Comparison of ENCODE assay signal across 8 mouse cellular contexts in the genomic region with DNA sequence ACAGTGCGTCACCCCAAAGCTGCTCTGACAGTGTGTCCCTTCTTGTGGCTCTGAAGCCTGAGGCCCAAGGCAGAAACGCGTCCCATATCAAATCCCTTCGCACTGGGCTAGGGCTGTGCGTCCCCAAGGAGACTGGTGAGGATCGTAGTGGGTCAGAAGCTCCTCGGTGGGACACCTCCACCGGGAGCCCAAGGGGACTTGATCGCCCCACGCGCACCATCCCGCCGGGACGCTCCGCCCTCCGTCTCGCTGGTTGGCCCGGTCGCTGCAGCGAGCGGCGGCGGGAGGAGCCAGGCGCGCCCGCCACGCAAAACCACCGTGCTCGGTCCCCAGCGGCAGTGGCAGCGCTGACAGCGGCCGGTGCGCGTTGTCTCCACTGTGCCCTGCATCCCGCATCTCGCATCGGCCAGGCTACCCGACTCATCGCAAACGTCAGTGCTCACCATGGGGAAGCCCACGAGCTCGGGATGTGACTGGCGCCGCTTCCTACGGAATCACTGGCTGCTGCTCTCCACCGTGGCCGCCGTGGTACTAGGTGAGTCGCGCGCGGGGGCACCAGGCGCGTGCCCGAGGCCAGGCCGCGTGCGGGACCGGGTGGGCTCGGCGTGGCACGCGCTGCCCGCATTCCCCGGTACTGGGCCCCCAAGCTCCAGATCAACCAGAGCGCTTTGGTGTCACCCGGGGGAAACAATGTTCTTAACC. TPM values are rescaled to one million over a fixed set of nuclear protein-coding genes. Genes with fewer than 3 reads are reported as not detected.
A peak's percentile ranks its signal among the peaks of the same experiment; 100 is the strongest.
DNase-seq lines count a peak whose midpoint lies in the region; ATAC-seq lines count a peak whose summit lies in the region.

A gene (plus strand): TSS at position 252 of the 702 bp plus-strand sequence.

- no peaks in the 10 kb centered on the region for H3K9me3 ChIP-seq in embryonic facial prominence, embryonic 14.5 days (ENCODE audit: control insufficient read depth, low read length)
- H3K9me3 ChIP-seq in heart, embryonic 13.5 days, result peaks cover 7% of the 10 kb centered on the region; the same call in 1 of the 2 replicates
- no peaks in the 10 kb centered on the region for H3K9me3 ChIP-seq in limb, embryonic 15.5 days
- no peaks in the 10 kb centered on the region for H3K9me3 ChIP-seq in midbrain, embryonic 15.5 days

- H3K4me3 ChIP-seq in embryonic facial prominence, embryonic 14.5 days (ENCODE audit: low read depth, low read length), result peak within 1 kb of the TSS; percentile 64
- peak within 1 kb of the TSS; percentile 68 for H3K4me3 ChIP-seq in heart, embryonic 13.5 days
- H3K4me3 ChIP-seq in limb, embryonic 15.5 days, result peak within 1 kb of the TSS; percentile 55
- peak within 1 kb of the TSS; percentile 57 for H3K4me3 ChIP-seq in midbrain, embryonic 15.5 days

- H3K4me1 ChIP-seq in embryonic facial prominence, embryonic 14.5 days (ENCODE audit: control insufficient read depth, insufficient read depth, low read length), result peaks cover 4% of the 10 kb centered on the region; the same call in 1 of the 2 replicates
- peaks cover 21% of the 10 kb centered on the region for H3K4me1 ChIP-seq in heart, embryonic 13.5 days
- peaks cover 11% of the 10 kb centered on the region for H3K4me1 ChIP-seq in limb, embryonic 15.5 days
- peaks cover 7% of the 10 kb centered on the region; the same call in 1 of the 2 replicates for H3K4me1 ChIP-seq in midbrain, embryonic 15.5 days

- peak within 1 kb of the TSS; percentile 58 for H3K9ac ChIP-seq in embryonic facial prominence, embryonic 14.5 days (ENCODE audit: low read depth, low read length)
- H3K9ac ChIP-seq in heart, embryonic 13.5 days, result peak within 1 kb of the TSS; percentile 77
- peak within 1 kb of the TSS; percentile 39; the same call in 1 of the 2 replicates for H3K9ac ChIP-seq in limb, embryonic 15.5 days
- H3K9ac ChIP-seq in midbrain, embryonic 15.5 days, result peak within 1 kb of the TSS; percentile 66

- DNase-seq in heart, adult 18-20 months, result peak; percentile 35 to 44
- DNase-seq in heart, postnatal 25 days (ENCODE audit: low spot score), result no peak
- peak; percentile 31 for DNase-seq in embryonic facial prominence, embryonic 14.5 days (ENCODE audit: low spot score)
- DNase-seq in kidney, postnatal 10 days, result peak; percentile 78
- DNase-seq in thymus, adult 18-20 months, result peak; percentile 4 to 5

- peaks cover 18% of the 10 kb centered on the region for H3K27me3 ChIP-seq in embryonic facial prominence, embryonic 14.5 days (replicated peaks; ENCODE audit: control insufficient read depth, insufficient read depth, low read length)
- peaks cover 52% of the 10 kb centered on the region for H3K27me3 ChIP-seq in heart, embryonic 13.5 days (replicated peaks)
- peaks cover 27% of the 10 kb centered on the region for H3K27me3 ChIP-seq in limb, embryonic 15.5 days
- H3K27me3 ChIP-seq in midbrain, embryonic 15.5 days (replicated peaks), result no peaks in the 10 kb centered on the region

- peak within 1 kb of the TSS; percentile 95 for H3K4me2 ChIP-seq in embryonic facial prominence, embryonic 14.5 days (ENCODE audit: low read depth, low read length)
- peak within 1 kb of the TSS; percentile 97 for H3K4me2 ChIP-seq in heart, embryonic 13.5 days
- peak within 1 kb of the TSS; percentile 97 for H3K4me2 ChIP-seq in limb, embryonic 15.5 days
- H3K4me2 ChIP-seq in midbrain, embryonic 15.5 days, result peak within 1 kb of the TSS; percentile 78

- intact Hi-C loops in heart, postnatal 25 days (cut with DNase I), result no loop called here

- peak; percentile 79 for ATAC-seq in embryonic facial prominence, embryonic 14.5 days (ENCODE audit: low read depth)
- ATAC-seq in heart, embryonic 13.5 days (ENCODE audit: extremely low read depth, insufficient number of reproducible peaks, low FRiP score, low TSS enrichment), result no peak
- 0 out of 2 replicates have a peak, but pooled peaks have one; percentile 10 for ATAC-seq in limb, embryonic 15.5 days (ENCODE audit: insufficient number of reproducible peaks, low FRiP score, low TSS enrichment, low read depth)
- ATAC-seq in midbrain, embryonic 15.5 days (replicated peaks), result peak; percentile 94

- H3K36me3 ChIP-seq in embryonic facial prominence, embryonic 14.5 days (ENCODE audit: control insufficient read depth, insufficient read depth, low read length), result no peaks in the 10 kb centered on the region
- H3K36me3 ChIP-seq in heart, embryonic 13.5 days, result no peaks in the 10 kb centered on the region
- no peaks in the 10 kb centered on the region for H3K36me3 ChIP-seq in limb, embryonic 15.5 days
- H3K36me3 ChIP-seq in midbrain, embryonic 15.5 days (replicated peaks), result no peaks in the 10 kb centered on the region

- WGBS in embryonic facial prominence, embryonic 14.5 days, result 1% methylated on average over 42 of the region's 68 CpGs
- WGBS in heart, embryonic 13.5 days, result under 1% methylated on average over 68 of the region's 68 CpGs
- under 1% methylated on average over 67 of the region's 68 CpGs for WGBS in limb, embryonic 15.5 days
- under 1% methylated on average over 68 of the region's 68 CpGs for WGBS in midbrain, embryonic 15.5 days

- H3K27ac ChIP-seq in embryonic facial prominence, embryonic 14.5 days (replicated peaks; ENCODE audit: low read depth, low read length), result no peak within 1 kb of the TSS
- H3K27ac ChIP-seq in heart, embryonic 13.5 days (replicated peaks), result no peak within 1 kb of the TSS
- no peak within 1 kb of the TSS for H3K27ac ChIP-seq in limb, embryonic 15.5 days
- H3K27ac ChIP-seq in midbrain, embryonic 15.5 days, result peak within 1 kb of the TSS; percentile 72

RNA-seq across cellular contexts. Expression of the gene that starts here (rescaled TPM):
- 1 to 10 TPM; 2.0 to 3.7 TPM for total RNA-seq in heart, adult 18-20 months (2021)
- total RNA-seq in heart, postnatal 25 days (2021), result 1 to 10 TPM in 1 of 2 experiments, under 1 TPM in 1; 0.87 to 1.0 TPM
- 1.2 and 2.5 TPM in 2 replicates for polyA plus RNA-seq in embryonic facial prominence, embryonic 14.5 days (2014; fragmentation: Nextera tagmentation; extraction: Ambion mirVana)
- 1.5 and 1.8 TPM in 2 replicates for polyA plus RNA-seq in heart, embryonic 13.5 days (2015; fragmentation: Nextera tagmentation; extraction: Ambion mirVana)
- polyA plus RNA-seq in limb, embryonic 15.5 days (2015; fragmentation: Nextera tagmentation; extraction: Ambion mirVana), result 1.1 and 1.3 TPM in 2 replicates
- 37.9 and 40.3 TPM in 2 replicates for polyA plus RNA-seq in midbrain, embryonic 15.5 days (2015; fragmentation: Nextera tagmentation; extraction: Ambion mirVana)

Comparison
In these comparisons a context has a peak if more than half of its experiments do, and no peak if none do; other contexts are left out.
1. RNA of the gene that starts here (polyA plus RNA-seq): 37.9 to 40.3 TPM in midbrain, embryonic 15.5 days; 1.5 to 1.8 TPM in heart, embryonic 13.5 days, 1.1 to 1.3 TPM in limb, embryonic 15.5 days and 1.2 to 2.5 TPM in embryonic facial prominence, embryonic 14.5 days; every median in the first group is over 10 times any median in the second.
2. Peak in every context shown above with its lines, with median percentiles within 50 percentile points of each other: H3K4me2 ChIP-seq, H3K4me3 ChIP-seq and H3K9ac ChIP-seq.